Mouse (Mus musculus): ENCODE results near the gene Fam222a. TPM values are rescaled to one million over a fixed set of nuclear protein-coding genes. Genes with fewer than 3 reads are reported as not detected.

The Fam222a gene
- polyA plus RNA-seq, 1 experiment from 2014 or later, result 5.6 TPM

GRCm38 (mm10) chr5:114603975-114604374, 36.2 kb downstream of the Fam222a start:
- H3K9ac ChIP-seq (ENCODE audit: low read depth, low read length), result no peak overlapping the region
- peaks cover 32% of the 10 kb centered on the region for H3K4me1 ChIP-seq (ENCODE audit: control insufficient read depth, insufficient read depth, low read length)
- H3K27me3 ChIP-seq (ENCODE audit: control insufficient read depth, insufficient read depth, low read length), result no peaks in the 10 kb centered on the region
- H3K27ac ChIP-seq (ENCODE audit: low read depth, low read length), result no peak overlapping the region
- no peaks in the 10 kb centered on the region for H3K36me3 ChIP-seq (ENCODE audit: control insufficient read depth, insufficient read depth, low read length)
- H3K9me3 ChIP-seq (ENCODE audit: control insufficient read depth, low read length), result no peaks in the 10 kb centered on the region
- no peak overlapping the region for H3K4me2 ChIP-seq (replicated peaks; ENCODE audit: low read depth, low read length)
- WGBS, result 83% methylated on average over 5 of the region's 5 CpGs
- ATAC-seq (ENCODE audit: low FRiP score, low TSS enrichment), result no peak
- no peak overlapping the region for H3K4me3 ChIP-seq (ENCODE audit: low read length)

- no peak overlapping the region for H3K9ac ChIP-seq (ENCODE audit: low read depth, low read length)
These were observed 37.0 kb downstream of the Fam222a start for GRCm38 (mm10) chr5:114604781-114605290.

GRCm38 (mm10) chr5:114605981-114606380, 38.2 kb downstream of the Fam222a start:
- H3K9ac ChIP-seq (ENCODE audit: low read depth, low read length), result no peak overlapping the region
- H3K9me3 ChIP-seq (ENCODE audit: control insufficient read depth, low read length), result no peaks in the 10 kb centered on the region
- ATAC-seq (ENCODE audit: low FRiP score, low TSS enrichment), result no peak
- H3K4me1 ChIP-seq (ENCODE audit: control insufficient read depth, insufficient read depth, low read length), result peaks cover 29% of the 10 kb centered on the region
- H3K36me3 ChIP-seq (ENCODE audit: control insufficient read depth, insufficient read depth, low read length), result no peaks in the 10 kb centered on the region
- no peak overlapping the region for H3K4me2 ChIP-seq (replicated peaks; ENCODE audit: low read depth, low read length)
- no peaks in the 10 kb centered on the region for H3K27me3 ChIP-seq (ENCODE audit: control insufficient read depth, insufficient read depth, low read length)
- H3K4me3 ChIP-seq (ENCODE audit: low read length), result no peak overlapping the region
- no peak overlapping the region for H3K27ac ChIP-seq (ENCODE audit: low read depth, low read length)
- 78% methylated on average over 6 of the region's 6 CpGs for WGBS

More at GRCm38 (mm10) chr5:114604781-114605290, 37.0 kb downstream of the Fam222a start:
- Histone ChIP-seq H3K9me3 (ENCODE audit: control insufficient read depth, low read length) (no peaks in the 10 kb centered on the region), H3K36me3 (ENCODE audit: control insufficient read depth, insufficient read depth, low read length) (no peaks in the 10 kb centered on the region), H3K27ac (ENCODE audit: low read depth, low read length) (no peak overlapping the region), H3K4me2 (replicated peaks; ENCODE audit: low read depth, low read length) (no peak overlapping the region), H3K27me3 (ENCODE audit: control insufficient read depth, insufficient read depth, low read length) (no peaks in the 10 kb centered on the region), H3K4me1 (ENCODE audit: control insufficient read depth, insufficient read depth, low read length) (peaks cover 29% of the 10 kb centered on the region), H3K4me3 (ENCODE audit: low read length) (no peak overlapping the region)
- 26% methylated on average over 11 of the region's 11 CpGs for WGBS
- ATAC-seq (ENCODE audit: low FRiP score, low TSS enrichment), result peak; percentile 20

- 67% methylated on average over 8 of the region's 8 CpGs for WGBS
- Histone ChIP-seq H3K4me2 (replicated peaks; ENCODE audit: low read depth, low read length) (no peak overlapping the region), H3K36me3 (ENCODE audit: control insufficient read depth, insufficient read depth, low read length) (peaks cover 5% of the 10 kb centered on the region; the same call in 1 of the 2 replicates), H3K27me3 (ENCODE audit: control insufficient read depth, insufficient read depth, low read length) (no peaks in the 10 kb centered on the region), H3K9me3 (ENCODE audit: control insufficient read depth, low read length) (no peaks in the 10 kb centered on the region), H3K9ac (ENCODE audit: low read depth, low read length) (no peak overlapping the region), H3K4me3 (ENCODE audit: low read length) (no peak overlapping the region), H3K4me1 (ENCODE audit: control insufficient read depth, insufficient read depth, low read length) (peaks cover 29% of the 10 kb centered on the region), H3K27ac (ENCODE audit: low read depth, low read length) (no peak overlapping the region)
- no peak for ATAC-seq (ENCODE audit: low FRiP score, low TSS enrichment)
These were observed 39.8 kb downstream of the Fam222a start for GRCm38 (mm10) chr5:114607651-114608050.

- 8% methylated on average over 12 of the region's 12 CpGs for WGBS
- Histone ChIP-seq H3K27ac (ENCODE audit: low read depth, low read length) (no peak overlapping the region), H3K4me2 (replicated peaks; ENCODE audit: low read depth, low read length) (no peak overlapping the region), H3K4me3 (ENCODE audit: low read length) (no peak overlapping the region), H3K36me3 (ENCODE audit: control insufficient read depth, insufficient read depth, low read length) (peaks cover 5% of the 10 kb centered on the region; the same call in 1 of the 2 replicates), H3K27me3 (ENCODE audit: control insufficient read depth, insufficient read depth, low read length) (no peaks in the 10 kb centered on the region), H3K9ac (ENCODE audit: low read depth, low read length) (no peak overlapping the region), H3K9me3 (ENCODE audit: control insufficient read depth, low read length) (no peaks in the 10 kb centered on the region), H3K4me1 (ENCODE audit: control insufficient read depth, insufficient read depth, low read length) (peaks cover 29% of the 10 kb centered on the region)
- ATAC-seq (ENCODE audit: low FRiP score, low TSS enrichment), result peak; percentile 33
These were observed 40.7 kb downstream of the Fam222a start for GRCm38 (mm10) chr5:114608516-114608915.

GRCm38 (mm10) chr5:114611256-114611655, 43.4 kb downstream of the Fam222a start:
- Histone ChIP-seq H3K4me1 (ENCODE audit: control insufficient read depth, insufficient read depth, low read length) (peaks cover 14% of the 10 kb centered on the region), H3K27me3 (ENCODE audit: control insufficient read depth, insufficient read depth, low read length) (no peaks in the 10 kb centered on the region), H3K9me3 (ENCODE audit: control insufficient read depth, low read length) (no peaks in the 10 kb centered on the region), H3K9ac (ENCODE audit: low read depth, low read length) (no peak overlapping the region), H3K36me3 (ENCODE audit: control insufficient read depth, insufficient read depth, low read length) (peaks cover 5% of the 10 kb centered on the region; the same call in 1 of the 2 replicates), H3K27ac (ENCODE audit: low read depth, low read length) (no peak overlapping the region), H3K4me2 (replicated peaks; ENCODE audit: low read depth, low read length) (no peak overlapping the region), H3K4me3 (ENCODE audit: low read length) (no peak overlapping the region)
- no peak for ATAC-seq (ENCODE audit: low FRiP score, low TSS enrichment)
- 88% methylated on average over 10 of the region's 10 CpGs for WGBS

- Histone ChIP-seq H3K9me3 (ENCODE audit: control insufficient read depth, low read length) (no peaks in the 10 kb centered on the region), H3K27me3 (ENCODE audit: control insufficient read depth, insufficient read depth, low read length) (no peaks in the 10 kb centered on the region), H3K9ac (ENCODE audit: low read depth, low read length) (no peak overlapping the region), H3K4me1 (ENCODE audit: control insufficient read depth, insufficient read depth, low read length) (peaks cover 14% of the 10 kb centered on the region), H3K27ac (ENCODE audit: low read depth, low read length) (no peak overlapping the region), H3K36me3 (ENCODE audit: control insufficient read depth, insufficient read depth, low read length) (peaks cover 5% of the 10 kb centered on the region; the same call in 1 of the 2 replicates), H3K4me2 (replicated peaks; ENCODE audit: low read depth, low read length) (no peak overlapping the region), H3K4me3 (ENCODE audit: low read length) (no peak overlapping the region)
- ATAC-seq (ENCODE audit: low FRiP score, low TSS enrichment), result no peak
- 72% methylated on average over 24 of the region's 25 CpGs for WGBS
These were observed 44.3 kb downstream of the Fam222a start for GRCm38 (mm10) chr5:114611968-114612608.

GRCm38 (mm10) chr5:114614863-114615262, 47.0 kb downstream of the Fam222a start:
- no peak for ATAC-seq (ENCODE audit: low FRiP score, low TSS enrichment)
- 67% methylated on average over 7 of the region's 7 CpGs for WGBS

GRCm38 (mm10) chr5:114616336-114617061, 48.7 kb downstream of the Fam222a start:
- Histone ChIP-seq H3K4me3 (ENCODE audit: low read length) (no peak overlapping the region), H3K9me3 (ENCODE audit: control insufficient read depth, low read length) (no peaks in the 10 kb centered on the region), H3K27me3 (ENCODE audit: control insufficient read depth, insufficient read depth, low read length) (no peaks in the 10 kb centered on the region), H3K36me3 (ENCODE audit: control insufficient read depth, insufficient read depth, low read length) (peaks cover 5% of the 10 kb centered on the region; the same call in 1 of the 2 replicates), H3K4me2 (replicated peaks; ENCODE audit: low read depth, low read length) (no peak overlapping the region), H3K4me1 (ENCODE audit: control insufficient read depth, insufficient read depth, low read length) (no peaks in the 10 kb centered on the region), H3K27ac (ENCODE audit: low read depth, low read length) (no peak overlapping the region), H3K9ac (ENCODE audit: low read depth, low read length) (no peak overlapping the region)
- WGBS, result 82% methylated on average over 11 of the region's 11 CpGs
- no peak for ATAC-seq (ENCODE audit: low FRiP score, low TSS enrichment)

More at GRCm38 (mm10) chr5:114614863-114615262, 47.0 kb downstream of the Fam222a start:
- Histone ChIP-seq H3K9me3 (ENCODE audit: control insufficient read depth, low read length) (no peaks in the 10 kb centered on the region), H3K4me2 (replicated peaks; ENCODE audit: low read depth, low read length) (no peak overlapping the region), H3K27me3 (ENCODE audit: control insufficient read depth, insufficient read depth, low read length) (no peaks in the 10 kb centered on the region), H3K27ac (ENCODE audit: low read depth, low read length) (no peak overlapping the region), H3K9ac (ENCODE audit: low read depth, low read length) (no peak overlapping the region), H3K4me3 (ENCODE audit: low read length) (no peak overlapping the region), H3K4me1 (ENCODE audit: control insufficient read depth, insufficient read depth, low read length) (no peaks in the 10 kb centered on the region), H3K36me3 (ENCODE audit: control insufficient read depth, insufficient read depth, low read length) (peaks cover 5% of the 10 kb centered on the region; the same call in 1 of the 2 replicates)
